Mouse (Mus musculus) E14TG2a.4 (cell line): ENCODE measurements around the gene Abcf1.
A peak's percentile ranks its signal among the peaks of the same experiment; 100 is the strongest.
"Not testable (repeated sequence)": the region's sequence is repeated elsewhere in the genome, so short reads cannot be mapped to it uniquely, and the experiment has no call there.

Source experiments
- H3K27me3 ChIP-seq: 2 replicates; pipeline ENCODE4 v1.6.1; 2014; ENCODE audit warnings: low read length, control low read depth; ENCODE audit not compliant: insufficient read depth
- H3K36me3 ChIP-seq: 2 replicates; pipeline ENCODE4 v1.6.1; 2014; ENCODE audit warnings: low read length, control low read depth; ENCODE audit not compliant: insufficient read depth
- H3K4me1 ChIP-seq: replicated peaks from 2 replicates; pipeline ENCODE4 v1.6.1; 2014; ENCODE audit warnings: low read depth, low read length, control low read depth
- H3K4me3 ChIP-seq: replicated peaks from 2 replicates; pipeline ENCODE4 v1.5.1; 2014; ENCODE audit warnings: mild to moderate bottlenecking, low read length
- H3K9me3 ChIP-seq: 2 replicates; pipeline ENCODE4 v1.6.1; 2014; ENCODE audit warnings: low read length, control low read depth
- CTCF ChIP-seq: conservative IDR thresholded peaks from 2 replicates; pipeline ENCODE4 v1.5.1; 2014; ENCODE audit warnings: low read length
- NANOG ChIP-seq: IDR thresholded peaks from 2 replicates; pipeline ENCODE4 v1.6.1; 2014; ENCODE audit warnings: borderline replicate concordance, low read length, mixed read lengths
- POU5F1 ChIP-seq: IDR thresholded peaks from 2 replicates; pipeline ENCODE4 v1.6.1; 2014; ENCODE audit warnings: low read length, borderline replicate concordance

Abcf1 gene

GRCm38 (mm10) chr17:35969418-35970389, at the start of gene Abcf1:
Abcf1 (minus strand) TSS chr17:35969761.
- Histone ChIP-seq H3K4me1 (peaks cover 73% of the 10 kb centered on the region), H3K9me3 (no peaks in the 10 kb centered on the region), H3K4me3 (peak within 1 kb of the TSS; percentile 99), H3K36me3 (peaks cover 67% of the 10 kb centered on the region), H3K27me3 (no peaks in the 10 kb centered on the region)
- TF ChIP-seq CTCF = no peak

GRCm38 (mm10) chr17:36018979-36019378, 49.4 kb upstream of the Abcf1 start:
- H3K36me3 ChIP-seq = peaks cover 47% of the 10 kb centered on the region
- peaks cover 7% of the 10 kb centered on the region; the same call in 1 of the 2 replicates for H3K9me3 ChIP-seq
- H3K4me1 ChIP-seq = peaks cover 68% of the 10 kb centered on the region
- H3K4me3 ChIP-seq = no peak overlapping the region
- TF ChIP-seq POU5F1 (no peak), NANOG (no peak), CTCF (no peak)
- no peaks in the 10 kb centered on the region for H3K27me3 ChIP-seq

- Histone ChIP-seq H3K4me3 (no peak overlapping the region), H3K4me1 (peaks cover 51% of the 10 kb centered on the region), H3K27me3 (no peaks in the 10 kb centered on the region), H3K9me3 (peaks cover 7% of the 10 kb centered on the region; the same call in 1 of the 2 replicates), H3K36me3 (peaks cover 46% of the 10 kb centered on the region)
- TF ChIP-seq POU5F1 (no peak), NANOG (no peak), CTCF (no peak)
These were observed 47.5 kb upstream of the Abcf1 start for GRCm38 (mm10) chr17:36017046-36017445.

GRCm38 (mm10) chr17:36014977-36015376, 45.4 kb upstream of the Abcf1 start:
- H3K4me3 ChIP-seq = no peak overlapping the region
- no peaks in the 10 kb centered on the region for H3K27me3 ChIP-seq
- H3K4me1 ChIP-seq = peaks cover 33% of the 10 kb centered on the region
- H3K9me3 ChIP-seq = no peaks in the 10 kb centered on the region
- TF ChIP-seq NANOG (no peak), CTCF (no peak), POU5F1 (no peak)
- peaks cover 40% of the 10 kb centered on the region for H3K36me3 ChIP-seq

GRCm38 (mm10) chr17:36004409-36004808, 34.8 kb upstream of the Abcf1 start:
- H3K27me3 ChIP-seq, H3K9me3 ChIP-seq, H3K4me3 ChIP-seq: not testable (repeated sequence)
- Histone ChIP-seq H3K36me3 (peaks cover 25% of the 10 kb centered on the region; the same call in 1 of the 2 replicates), H3K4me1 (peaks cover 54% of the 10 kb centered on the region)

- no peak overlapping the region for H3K4me3 ChIP-seq
These were observed 33.8 kb upstream of the Abcf1 start for GRCm38 (mm10) chr17:36003331-36003730.

GRCm38 (mm10) chr17:36001966-36002365, 32.4 kb upstream of the Abcf1 start:
- no peak for TF ChIP-seq POU5F1
- TF ChIP-seq CTCF = no peak
- no peak for TF ChIP-seq NANOG
- Histone ChIP-seq H3K4me3 (no peak overlapping the region), H3K9me3 (peaks cover 7% of the 10 kb centered on the region), H3K4me1 (peaks cover 75% of the 10 kb centered on the region), H3K27me3 (no peaks in the 10 kb centered on the region), H3K36me3 (peaks cover 25% of the 10 kb centered on the region; the same call in 1 of the 2 replicates)

More at GRCm38 (mm10) chr17:36003331-36003730, 33.8 kb upstream of the Abcf1 start:
- peaks cover 25% of the 10 kb centered on the region; the same call in 1 of the 2 replicates for H3K36me3 ChIP-seq
- TF ChIP-seq CTCF (no peak), POU5F1 (no peak), NANOG (no peak)
- H3K27me3 ChIP-seq = no peaks in the 10 kb centered on the region
- peaks cover 62% of the 10 kb centered on the region for H3K4me1 ChIP-seq
- peaks cover 7% of the 10 kb centered on the region for H3K9me3 ChIP-seq

- TF ChIP-seq CTCF = no peak
- no peak for TF ChIP-seq POU5F1
- TF ChIP-seq NANOG = no peak
- H3K4me3 ChIP-seq = no peak overlapping the region
- H3K27me3 ChIP-seq = no peaks in the 10 kb centered on the region
- peaks cover 21% of the 10 kb centered on the region; the same call in 1 of the 2 replicates for H3K36me3 ChIP-seq
- H3K4me1 ChIP-seq = peaks cover 78% of the 10 kb centered on the region
- H3K9me3 ChIP-seq = peaks cover 7% of the 10 kb centered on the region
These were observed 31.7 kb upstream of the Abcf1 start for GRCm38 (mm10) chr17:36001121-36001897.
